In genomic region chr5:138992611-138993370, GRCm38 (mm10) we compare ENCODE assay signal across 8 mouse cellular contexts. TPM values are rescaled to one million over a fixed set of nuclear protein-coding genes. Genes with fewer than 3 reads are reported as not detected.
DNase-seq lines count a peak whose midpoint lies in the region; ATAC-seq and TF ChIP-seq lines count a peak whose summit lies in the region.

No protein-coding gene starts in this region.

- DNase-seq in 3T3-L1 (ENCODE audit: low read depth, low spot score) (peak; percentile 78), ES-CJ7 (ENCODE audit: low read depth, low spot score) (peak; percentile 36)
- DNase-seq in stomach, postnatal 0 days (ENCODE audit: low spot score): peak; percentile 78
- DNase-seq in layer of hippocampus, adult 9-11 months: no peak
- no peak for DNase-seq in ovary, postnatal 14 days (ENCODE audit: low spot score)

- H3K36me3 ChIP-seq in forebrain, embryonic 13.5 days (ENCODE audit: poor library complexity, severe bottlenecking): no peaks in the 10 kb centered on the region
- H3K36me3 ChIP-seq in intestine, embryonic 16.5 days (ENCODE audit: control insufficient read depth, insufficient read depth, low read length): 0 out of 2 replicates have a peak, but pooled peaks cover 2% of the 10 kb centered on the region
- H3K36me3 ChIP-seq in lung, embryonic 16.5 days (ENCODE audit: control insufficient read depth, insufficient read depth, low read length): no peaks in the 10 kb centered on the region
- no peaks in the 10 kb centered on the region; the same call in 1 of the 2 replicates for H3K36me3 ChIP-seq in stomach, postnatal 0 days (ENCODE audit: control insufficient read depth, insufficient read depth, low read length)

- no peaks in the 10 kb centered on the region for H3K9me3 ChIP-seq in forebrain, embryonic 13.5 days (replicated peaks)
- H3K9me3 ChIP-seq in intestine, embryonic 16.5 days (ENCODE audit: control insufficient read depth, low read length): no peaks in the 10 kb centered on the region
- H3K9me3 ChIP-seq in lung, embryonic 16.5 days (ENCODE audit: control insufficient read depth, low read length): no peaks in the 10 kb centered on the region
- H3K9me3 ChIP-seq in stomach, postnatal 0 days (ENCODE audit: control insufficient read depth, low read length): no peaks in the 10 kb centered on the region

- TF ChIP-seq CTCF in stomach, postnatal 0 days (IDR thresholded peaks at IDR 0.05; ENCODE audit: low read depth): no peak

- H3K4me1 ChIP-seq in forebrain, embryonic 13.5 days: peaks cover 72% of the 10 kb centered on the region
- H3K4me1 ChIP-seq in intestine, embryonic 16.5 days (ENCODE audit: control insufficient read depth, insufficient read depth, low read length): peaks cover 51% of the 10 kb centered on the region
- H3K4me1 ChIP-seq in lung, embryonic 16.5 days (replicated peaks; ENCODE audit: control insufficient read depth, insufficient read depth, low read length): peaks cover 74% of the 10 kb centered on the region
- peaks cover 19% of the 10 kb centered on the region; the same call in 1 of the 2 replicates for H3K4me1 ChIP-seq in stomach, postnatal 0 days (replicated peaks; ENCODE audit: control insufficient read depth, insufficient read depth)

- no peak for TF ChIP-seq EP300 in stomach, postnatal 0 days (optimal IDR thresholded peaks at IDR 0.05)

- ATAC-seq in forebrain, embryonic 13.5 days: no peak
- ATAC-seq in intestine, embryonic 16.5 days: peak; percentile 19; the same call in 1 of the 2 replicates
- no peak for ATAC-seq in lung, embryonic 16.5 days (ENCODE audit: low read depth)
- ATAC-seq in stomach, postnatal 0 days (ENCODE audit: low FRiP score, low TSS enrichment): 0 out of 2 replicates have a peak, but pooled peaks have one; percentile 17

- 1% methylated on average over 59 of the region's 59 CpGs for WGBS in forebrain, embryonic 13.5 days
- 8% methylated on average over 59 of the region's 59 CpGs for WGBS in intestine, embryonic 16.5 days
- WGBS in lung, embryonic 16.5 days: 7% methylated on average over 59 of the region's 59 CpGs
- WGBS in stomach, postnatal 0 days: 18% methylated on average over 58 of the region's 59 CpGs

- H3K4me2 ChIP-seq in forebrain, embryonic 13.5 days: peak overlapping the region; percentile 97
- H3K4me2 ChIP-seq in intestine, embryonic 16.5 days (ENCODE audit: low read depth, low read length): peak overlapping the region; percentile 96
- H3K4me2 ChIP-seq in lung, embryonic 16.5 days (ENCODE audit: low read depth, low read length): peak overlapping the region; percentile 88
- H3K4me2 ChIP-seq in stomach, postnatal 0 days (replicated peaks; ENCODE audit: low read depth): peak overlapping the region; percentile 90

- no peak overlapping the region for H3K27ac ChIP-seq in forebrain, embryonic 13.5 days
- H3K27ac ChIP-seq in intestine, embryonic 16.5 days (ENCODE audit: low read length): peak overlapping the region; percentile 98
- H3K27ac ChIP-seq in lung, embryonic 16.5 days (ENCODE audit: low read length): peak overlapping the region; percentile 97
- H3K27ac ChIP-seq in stomach, postnatal 0 days (replicated peaks): peak overlapping the region; percentile 99

- peaks cover 68% of the 10 kb centered on the region for H3K27me3 ChIP-seq in forebrain, embryonic 13.5 days
- H3K27me3 ChIP-seq in intestine, embryonic 16.5 days (replicated peaks; ENCODE audit: control insufficient read depth, insufficient read depth, low read length): peaks cover 3% of the 10 kb centered on the region
- peaks cover 33% of the 10 kb centered on the region for H3K27me3 ChIP-seq in lung, embryonic 16.5 days (ENCODE audit: control insufficient read depth, insufficient read depth, low read depth, low read length)
- 0 out of 2 replicates have a peak, but pooled peaks cover 3% of the 10 kb centered on the region for H3K27me3 ChIP-seq in stomach, postnatal 0 days (ENCODE audit: control insufficient read depth, insufficient read depth, low read length)

- H3K9ac ChIP-seq in forebrain, embryonic 13.5 days: peak overlapping the region; percentile 81
- peak overlapping the region; percentile 91 for H3K9ac ChIP-seq in intestine, embryonic 16.5 days (ENCODE audit: low read depth, low read length)
- H3K9ac ChIP-seq in lung, embryonic 16.5 days (ENCODE audit: low read length): peak overlapping the region; percentile 88
- H3K9ac ChIP-seq in stomach, postnatal 0 days (ENCODE audit: low read length): peak overlapping the region; percentile 90

- peak overlapping the region; percentile 70 for H3K4me3 ChIP-seq in forebrain, embryonic 13.5 days
- H3K4me3 ChIP-seq in intestine, embryonic 16.5 days (ENCODE audit: low read length): peak overlapping the region; percentile 87
- H3K4me3 ChIP-seq in lung, embryonic 16.5 days (ENCODE audit: low read length): peak overlapping the region; percentile 80
- peak overlapping the region; percentile 73 for H3K4me3 ChIP-seq in stomach, postnatal 0 days (ENCODE audit: low read depth, low read length)

RNA-seq across cellular contexts. Expression of gene Pdgfa, which starts 4.4 kb away (rescaled TPM):
- polyA plus RNA-seq in forebrain, embryonic 13.5 days (2015; fragmentation: Nextera tagmentation; extraction: Ambion mirVana): 7.7 and 10.3 TPM in 2 replicates
- polyA plus RNA-seq in intestine, embryonic 16.5 days (2015; fragmentation: Nextera tagmentation; extraction: Ambion mirVana): 47.1 and 47.3 TPM in 2 replicates
- polyA plus RNA-seq in lung, embryonic 16.5 days (2015; fragmentation: Nextera tagmentation; extraction: Ambion mirVana): 56.7 and 58.2 TPM in 2 replicates
- polyA plus RNA-seq in stomach, postnatal 0 days (2015; fragmentation: Nextera tagmentation; extraction: Ambion mirVana): 56.5 and 60.4 TPM in 2 replicates

Comparison
In these comparisons a context has a peak if more than half of its experiments do, and no peak if none do; other contexts are left out.
1. DNase-seq: peak in 3T3-L1 (single experiment), ES-CJ7 (single experiment) and stomach, postnatal 0 days (single experiment); none in layer of hippocampus, adult 9-11 months (single experiment) and ovary, postnatal 14 days (single experiment).
2. ATAC-seq: peak in intestine, embryonic 16.5 days (single experiment) and stomach, postnatal 0 days (single experiment); none in forebrain, embryonic 13.5 days (single experiment) and lung, embryonic 16.5 days (single experiment).
3. Peak in every context shown above with its lines, with median percentiles within 50 percentile points of each other: H3K4me2 ChIP-seq, H3K4me3 ChIP-seq and H3K9ac ChIP-seq.